Mouse (Mus musculus): ENCODE results near the gene Mdh2.

DNA sequence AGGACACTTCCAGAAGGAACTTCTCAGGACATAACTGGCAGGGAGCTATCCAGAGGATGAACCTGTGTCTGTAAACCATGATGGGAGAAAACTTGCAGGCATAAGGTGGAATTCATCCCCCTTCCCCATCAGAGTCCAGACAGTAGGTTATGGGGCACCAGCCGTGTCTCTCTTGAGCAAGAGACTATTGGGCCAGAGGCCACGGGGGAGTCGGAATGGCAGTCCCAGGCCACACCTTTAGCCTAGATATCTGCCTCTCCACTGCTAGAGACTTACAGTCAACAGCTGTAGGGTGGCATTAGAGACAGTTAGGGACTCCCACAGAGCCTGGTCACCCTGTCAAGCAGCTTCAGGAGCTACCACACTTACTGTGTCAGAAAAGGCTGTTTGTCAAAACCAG is 16.4 kb upstream of the Mdh2 start:
- TF ChIP-seq CTCF (IDR thresholded peaks at IDR 0.05; ENCODE audit: extremely low read depth, insufficient read depth, insufficient read length, insufficient replicate concordance) (no peak), POLR2A (IDR thresholded peaks at IDR 0.05; ENCODE audit: low read depth, low read length) (no peak)
